Mouse (Mus musculus) small intestine, adult 2 months (tissue): ENCODE measurements around the gene Ms4a6b.

Source experiments
- CTCF ChIP-seq: fragments of 200-500 bp; IDR thresholded peaks from 2 replicates; pipeline ENCODE4 v1.5.1; 2012; ENCODE audit warnings: low read depth, mild to moderate bottlenecking, control low read depth, inconsistent platforms, low read length, moderate library complexity, mixed read lengths; ENCODE audit not compliant: insufficient replicate concordance, insufficient read length; ENCODE audit errors: extremely low read depth
- POLR2A ChIP-seq: fragments of 200-500 bp; IDR thresholded peaks from 2 replicates; pipeline ENCODE4 v1.6.1; 2012; ENCODE audit warnings: low read depth, mild to moderate bottlenecking, control low read depth, inconsistent platforms, low read length, moderate library complexity

DNA sequence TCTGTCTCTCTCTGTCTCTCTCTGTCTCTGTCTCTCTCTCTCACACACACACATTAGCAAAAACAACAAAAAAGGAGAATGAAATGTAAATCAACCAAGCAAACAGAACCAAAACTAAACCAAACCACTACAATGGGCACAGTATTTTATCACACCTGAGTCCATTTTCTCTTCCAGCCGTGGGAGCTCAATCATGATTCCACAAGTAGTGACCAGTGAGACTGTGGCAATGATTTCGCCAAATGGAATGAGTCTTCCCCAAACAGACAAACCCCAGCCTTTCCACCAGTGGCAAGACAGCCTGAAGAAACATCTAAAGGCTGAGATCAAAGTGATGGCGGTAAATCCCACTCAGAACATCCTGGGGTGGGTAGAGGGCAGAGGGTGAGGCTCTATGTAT lies 3.8 kb downstream of the Ms4a6b start:
- TF ChIP-seq CTCF = no peak
- TF ChIP-seq POLR2A = no peak
